Mouse (Mus musculus): ENCODE measurements around the gene Prep.

DNA sequence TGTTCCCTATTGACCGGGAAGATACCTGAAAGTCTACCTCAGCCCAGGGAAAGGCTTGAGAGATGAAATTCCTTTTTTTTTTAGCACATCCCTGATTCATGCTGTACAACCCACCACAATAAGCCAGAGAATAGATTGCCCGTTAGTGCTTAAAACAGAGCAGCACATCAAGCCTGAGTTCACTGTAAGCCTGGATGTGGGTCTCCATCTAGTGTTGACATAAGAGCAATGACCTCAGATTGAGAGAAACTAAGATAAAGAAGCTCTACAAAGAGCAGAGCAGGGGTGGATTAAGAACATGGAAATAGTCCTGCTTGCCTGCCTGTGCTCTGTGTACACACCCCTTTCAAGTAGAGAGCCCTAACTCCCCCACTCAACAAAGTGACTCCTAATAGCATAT is 118.5 kb downstream of the Prep start:
- TF ChIP-seq CTCF (IDR thresholded peaks at IDR 0.05; ENCODE audit: control insufficient read depth, insufficient read depth, insufficient replicate concordance, low read depth, low read length) (no peak), POLR2A (IDR thresholded peaks at IDR 0.05; ENCODE audit: control insufficient read depth, low read depth, low read length) (no peak)

All from testis, adult 2 months (tissue).